Mouse (Mus musculus): ENCODE results near the gene Entpd3.
"Not testable (repeated sequence)": the region's sequence is repeated elsewhere in the genome, so short reads cannot be mapped to it uniquely, and the experiment has no call there.

Entpd3 gene

GRCm38 (mm10) chr9:120539662-120540251, at the start of gene Entpd3:
TSS of gene Entpd3 (plus strand) at chr9:120539818.
- DNase-seq = peak; percentile 10

- no peak for DNase-seq
Measured at GRCm38 (mm10) chr9:120491509-120491908, 48.1 kb upstream of the Entpd3 start.

GRCm38 (mm10) chr9:120492010-120492399, 47.6 kb upstream of the Entpd3 start, which contains the start of gene Eif1b:
TSS of gene Eif1b (plus strand) at chr9:120492232.
- DNase-seq = no peak

GRCm38 (mm10) chr9:120492400-120493351, 46.9 kb upstream of the Entpd3 start:
- DNase-seq = peak; percentile 85

- no peak for DNase-seq
Measured at GRCm38 (mm10) chr9:120493781-120494180, 45.8 kb upstream of the Entpd3 start.

GRCm38 (mm10) chr9:120496691-120497090, 42.9 kb upstream of the Entpd3 start:
- DNase-seq = peak; percentile 67

GRCm38 (mm10) chr9:120497983-120498382, 41.6 kb upstream of the Entpd3 start:
- DNase-seq = no peak

GRCm38 (mm10) chr9:120501191-120501902, 38.3 kb upstream of the Entpd3 start:
- no peak for DNase-seq

- no peak for DNase-seq
Measured at GRCm38 (mm10) chr9:120502013-120502412, 37.6 kb upstream of the Entpd3 start.

- DNase-seq = no peak
Measured at GRCm38 (mm10) chr9:120504423-120504822, 35.2 kb upstream of the Entpd3 start.

GRCm38 (mm10) chr9:120511781-120512180, 27.8 kb upstream of the Entpd3 start:
- no peak for DNase-seq

GRCm38 (mm10) chr9:120516720-120517119, 22.9 kb upstream of the Entpd3 start:
- DNase-seq = no peak

- DNase-seq = no peak
Measured at GRCm38 (mm10) chr9:120518946-120519345, 20.7 kb upstream of the Entpd3 start.

GRCm38 (mm10) chr9:120519469-120520125, 20.0 kb upstream of the Entpd3 start:
- DNase-seq = no peak

- no peak for DNase-seq
Measured at GRCm38 (mm10) chr9:120521161-120521560, 18.5 kb upstream of the Entpd3 start.

- DNase-seq = no peak
Measured at GRCm38 (mm10) chr9:120527270-120527669, 12.3 kb upstream of the Entpd3 start.

- DNase-seq = no peak
Measured at GRCm38 (mm10) chr9:120527919-120528318, 11.7 kb upstream of the Entpd3 start.

- DNase-seq = no peak
Measured at GRCm38 (mm10) chr9:120528815-120529510, 10.7 kb upstream of the Entpd3 start.

- no peak for DNase-seq
Measured at GRCm38 (mm10) chr9:120530471-120530870, 9.1 kb upstream of the Entpd3 start.

- no peak for DNase-seq
Measured at GRCm38 (mm10) chr9:120532062-120532461, 7.6 kb upstream of the Entpd3 start.

GRCm38 (mm10) chr9:120532691-120533090, 6.9 kb upstream of the Entpd3 start:
- DNase-seq = no peak

GRCm38 (mm10) chr9:120533446-120533950, 6.1 kb upstream of the Entpd3 start:
- not testable (repeated sequence) for DNase-seq

Measured in cerebellum, adult 11-12 months (tissue).